Mouse (Mus musculus): Measurements from ENCODE around the gene Zic5.

DNA sequence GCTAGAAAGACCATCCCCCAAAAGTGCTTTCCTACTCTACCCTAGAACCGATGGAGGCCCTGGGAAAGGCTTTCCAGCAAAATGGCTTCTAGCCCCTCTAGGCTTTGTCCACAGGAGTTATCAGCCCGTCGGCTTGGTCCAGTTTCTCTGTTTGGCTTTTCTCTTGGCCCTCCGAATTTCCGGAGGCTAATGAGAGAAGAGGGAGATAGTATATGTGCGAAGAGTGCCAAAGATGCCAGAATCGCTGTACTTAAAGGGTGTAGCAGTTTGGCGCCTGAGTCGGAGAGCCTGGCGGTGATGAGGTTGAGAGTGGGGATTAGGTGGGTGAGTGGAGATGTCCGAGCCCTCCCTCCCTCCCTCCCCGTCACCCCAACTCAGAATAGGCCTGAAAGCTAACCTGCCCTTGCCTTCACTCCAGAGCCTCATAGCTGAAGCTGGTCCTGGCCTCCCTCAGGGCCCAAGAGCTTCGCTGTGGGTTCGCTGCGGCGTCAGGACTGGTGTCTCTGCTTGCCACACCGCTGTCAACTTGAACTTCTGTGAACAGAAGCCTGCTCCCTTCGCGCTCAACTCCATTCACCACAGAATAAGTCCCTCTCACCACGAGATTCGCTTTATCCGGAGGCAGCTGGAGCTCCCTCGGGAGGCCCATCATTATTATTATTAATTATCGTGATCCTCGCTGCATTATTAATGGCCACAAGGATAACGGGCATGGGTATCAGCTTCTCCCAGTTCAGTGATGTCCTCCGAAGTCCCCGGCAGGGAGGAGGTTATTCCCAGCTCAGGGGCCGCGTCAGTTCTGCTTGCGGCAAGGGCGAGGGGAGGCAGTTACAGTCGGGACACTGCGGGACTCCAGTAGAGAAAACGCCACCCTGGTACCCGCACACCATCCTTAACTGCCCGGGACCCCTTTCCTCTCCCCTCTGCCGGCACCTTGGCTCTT lies 16.9 kb upstream of the Zic5 start:
- TF ChIP-seq CHD2 (IDR thresholded peaks at IDR 0.05; ENCODE audit: low read depth, low read length), result no peak
- TF ChIP-seq MAFK (IDR thresholded peaks at IDR 0.05; ENCODE audit: insufficient read depth, low read depth, low read length), result no peak
- no peak for TF ChIP-seq HCFC1 (IDR thresholded peaks at IDR 0.05; ENCODE audit: borderline replicate concordance, insufficient read depth, low read length)
- TF ChIP-seq ZC3H11A (IDR thresholded peaks at IDR 0.05; ENCODE audit: borderline replicate concordance, low read depth, low read length), result no peak
- TF ChIP-seq ZNF384 (IDR thresholded peaks at IDR 0.05; ENCODE audit: low read depth, low read length), result no peak
